Mouse (Mus musculus) left cerebral cortex, adult 18-20 months (tissue): Measurements from ENCODE around the gene Osbpl2. TPM values are rescaled to one million over a fixed set of nuclear protein-coding genes. Genes with fewer than 3 reads are reported as not detected.

ENCODE experiments used
- DNase-seq, 2 experiments: peaks; one replicate each; pipeline ENCODE4 v3.0.0; 2021 to 2022; ENCODE audit warnings: low spot score in 2 of 2, mixed read lengths in 1 of 2
- total RNA-seq, 2 experiments: library from RNA; stranded (reverse); gene quantifications; 2 replicates each; pipeline ENCODE4 v1.2.3; 2021

Osbpl2 gene
- total RNA-seq, 2 experiments from 2014 or later, result 49.1 to 54.1 TPM

DNA sequence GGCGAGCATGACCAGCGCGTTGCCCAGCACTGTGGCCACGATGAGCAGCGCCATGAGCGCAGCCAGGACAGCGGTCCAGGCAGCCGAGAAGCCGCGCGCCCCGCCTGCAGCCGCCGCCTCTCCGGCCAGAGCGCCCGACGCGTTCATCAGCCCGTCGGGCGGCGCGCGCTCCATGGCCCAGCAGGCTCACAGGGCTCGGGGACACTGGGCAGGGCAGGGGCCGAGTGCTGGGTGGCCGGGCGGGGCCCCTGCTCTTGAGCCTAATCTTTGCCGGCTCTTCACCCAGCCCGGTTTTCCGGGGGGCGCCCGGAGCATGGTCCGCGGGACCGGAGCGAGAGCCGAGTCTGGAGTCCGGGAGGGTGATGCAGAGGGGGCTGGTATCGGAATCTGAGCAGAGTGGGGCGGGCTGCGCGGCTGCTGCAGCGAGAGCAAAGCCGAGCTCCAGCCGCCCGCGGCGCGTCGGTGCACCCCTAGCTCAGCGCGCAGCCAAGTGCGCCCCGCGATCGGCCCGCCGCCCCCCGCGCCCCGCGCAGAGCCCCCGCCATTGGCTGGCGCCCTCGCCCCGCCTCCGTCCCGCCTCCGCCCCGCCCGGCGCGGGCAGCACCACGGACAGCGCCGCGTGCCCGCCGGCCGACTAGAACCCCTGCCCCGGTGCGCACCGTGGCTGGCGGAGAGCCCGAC, 15.0 kb upstream of the Osbpl2 start, which contains the start of gene Hrh3:
Gene Hrh3, minus strand, starts transcription at position 511 of the 681 bp plus-strand sequence.
- peak; percentile 64 to 76 for DNase-seq

DNA sequence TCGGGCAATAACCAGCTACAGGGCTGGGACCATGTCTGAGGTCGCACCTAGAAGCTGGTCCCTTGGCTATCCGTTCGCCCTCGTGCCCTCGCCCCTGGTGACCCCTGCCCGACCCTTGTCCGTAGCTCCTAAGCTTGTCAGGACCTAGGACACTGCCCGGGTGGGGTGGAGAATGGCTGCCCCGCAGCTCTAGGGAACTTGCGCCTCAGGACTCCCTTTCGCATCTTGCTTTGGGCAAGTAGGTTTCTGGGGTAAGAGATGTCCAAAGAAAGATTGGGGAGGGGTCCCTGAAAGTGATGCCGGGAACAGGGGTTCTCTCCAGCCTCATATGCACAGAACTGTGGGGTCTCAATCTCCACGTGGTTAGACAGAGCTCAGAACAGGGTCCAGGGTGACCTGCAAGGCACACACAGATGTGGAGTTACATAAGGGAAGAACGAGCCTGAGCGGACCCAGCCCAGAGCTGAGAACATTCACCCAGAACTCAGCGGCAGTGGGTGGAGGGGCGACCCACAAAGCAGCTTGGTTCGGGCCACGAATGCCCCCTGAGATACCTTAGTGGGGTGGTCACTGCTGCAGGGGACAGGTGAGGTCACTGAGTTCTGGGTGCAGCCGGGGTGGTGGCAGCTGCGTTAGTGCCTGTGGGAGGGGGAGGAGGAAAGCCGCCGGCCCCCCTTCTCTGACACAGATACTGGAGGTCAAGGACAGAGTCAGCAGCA, 14.3 kb upstream of the Osbpl2 start:
- no peak for DNase-seq

DNA sequence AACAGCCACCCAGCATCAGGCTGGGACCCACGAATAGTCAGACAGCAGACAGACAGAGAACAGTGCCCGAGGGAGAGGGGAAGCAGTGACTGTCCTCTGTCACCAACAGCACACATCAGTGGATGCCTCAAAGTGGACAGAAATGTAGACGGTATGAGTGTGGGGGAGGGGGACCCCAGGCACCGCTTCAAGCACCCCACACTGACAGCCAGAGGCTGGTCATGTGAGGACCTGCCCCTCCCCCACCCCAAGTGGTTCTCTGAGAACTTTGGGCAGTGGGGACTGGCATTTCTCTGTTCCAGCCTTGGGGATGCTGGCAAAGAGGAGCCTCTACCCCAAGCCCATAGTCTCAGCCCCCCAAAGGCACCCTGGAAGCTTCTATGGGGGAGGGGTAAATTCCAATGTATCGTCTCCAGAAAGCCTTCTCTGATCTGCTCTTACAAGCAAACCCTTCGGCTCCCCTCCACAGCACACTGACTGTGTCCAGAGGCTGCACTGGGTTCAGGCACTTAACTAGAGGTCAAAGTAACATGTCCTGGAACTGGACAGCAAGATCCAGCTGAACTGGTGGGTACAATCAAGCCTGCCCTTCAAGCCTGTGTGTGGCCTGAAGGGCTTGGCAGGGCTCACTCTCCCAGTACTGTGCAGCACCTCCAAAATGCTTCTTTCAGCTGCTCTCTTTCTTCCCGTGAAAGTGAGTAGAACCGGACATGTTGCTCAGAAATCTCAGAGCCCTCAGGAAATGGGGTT, 13.5 kb upstream of the Osbpl2 start:
- no peak for DNase-seq

DNA sequence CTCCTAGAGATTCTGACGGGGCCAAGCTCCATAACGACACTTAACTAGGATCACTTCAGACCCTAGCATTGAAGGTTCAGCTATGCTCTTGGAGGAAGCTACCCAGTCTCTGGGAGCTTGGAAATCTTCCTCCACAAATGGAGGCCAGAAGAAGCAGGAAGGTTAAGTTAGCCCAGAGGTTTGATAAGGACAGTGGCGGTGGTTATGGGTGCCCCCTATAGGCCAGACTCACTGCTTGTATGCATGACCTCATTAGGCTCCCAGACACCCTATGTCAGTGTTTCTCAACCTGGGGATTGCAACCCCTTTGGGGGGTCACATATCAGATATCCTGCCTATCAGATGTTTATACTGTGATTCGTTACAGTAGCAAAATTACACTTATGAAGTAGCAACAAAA, 12.0 kb upstream of the Osbpl2 start:
- no peak for DNase-seq

DNA sequence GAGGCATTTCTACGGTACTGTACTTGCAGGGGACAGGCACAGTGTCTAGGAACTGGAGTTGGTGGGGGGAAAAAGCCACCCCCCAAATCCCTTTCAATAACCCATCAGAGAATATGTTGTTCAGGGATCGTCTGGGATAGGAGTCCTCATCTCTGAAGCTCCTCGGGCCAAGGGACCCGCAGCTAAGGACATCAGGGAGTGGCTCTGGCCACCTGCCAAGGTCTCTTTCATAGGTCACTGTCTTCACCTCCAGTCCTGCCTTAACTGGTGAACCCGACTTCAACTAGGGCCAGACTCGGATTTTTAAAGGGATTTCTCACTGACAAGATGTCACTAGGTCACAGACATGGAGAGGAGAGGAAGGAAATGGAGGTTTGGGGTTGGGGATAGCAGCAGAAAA, 10.8 kb upstream of the Osbpl2 start:
- no peak for DNase-seq

DNA sequence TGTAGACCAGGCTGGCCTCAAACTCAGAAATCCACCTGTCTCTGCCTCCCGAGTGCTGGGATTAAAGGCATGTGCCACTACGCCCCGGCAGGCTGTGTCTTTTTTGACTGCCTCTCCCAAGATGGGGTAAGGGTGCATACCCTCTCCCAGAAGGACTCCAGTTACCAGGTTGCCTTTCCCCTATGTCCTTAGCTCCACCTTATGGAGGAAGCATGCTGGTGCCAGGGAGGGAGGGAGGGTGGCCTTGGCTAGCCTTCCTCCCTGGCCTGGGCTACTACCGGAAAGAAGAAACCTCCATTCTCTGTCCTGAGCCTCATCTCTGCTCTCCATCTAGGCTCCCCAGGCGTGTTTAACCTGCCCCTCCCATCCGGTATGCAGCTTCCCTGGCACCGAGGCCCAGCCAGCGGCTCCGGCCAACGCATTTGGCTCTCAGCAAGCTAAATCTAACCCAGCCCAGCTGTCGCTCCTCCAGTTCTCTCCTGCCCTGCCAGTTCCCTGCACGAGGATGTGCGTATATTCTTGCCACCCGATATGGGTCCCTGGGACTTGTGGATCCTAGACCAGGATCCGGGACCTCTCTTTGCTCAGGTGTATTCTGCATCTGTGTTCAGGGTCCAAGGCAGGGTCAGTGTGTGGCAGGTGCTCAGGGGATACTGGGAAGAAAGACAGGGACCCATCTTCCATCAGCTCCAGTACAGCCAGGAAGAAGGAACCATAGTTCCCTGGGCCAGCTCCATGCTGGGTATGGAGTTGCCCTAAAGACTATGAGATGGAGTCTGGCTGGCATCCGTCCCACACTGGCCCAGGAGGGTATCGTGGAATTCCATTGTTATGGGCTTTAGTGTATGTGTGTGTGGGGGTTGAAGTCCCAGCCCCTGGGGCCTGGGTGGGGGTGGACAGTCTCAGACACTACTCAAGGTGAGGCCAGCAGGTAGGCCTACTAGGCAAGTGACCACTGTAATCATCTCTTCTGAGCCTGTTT, 4.9 kb upstream of the Osbpl2 start:
- peak; percentile 80 to 88 for DNase-seq

DNA sequence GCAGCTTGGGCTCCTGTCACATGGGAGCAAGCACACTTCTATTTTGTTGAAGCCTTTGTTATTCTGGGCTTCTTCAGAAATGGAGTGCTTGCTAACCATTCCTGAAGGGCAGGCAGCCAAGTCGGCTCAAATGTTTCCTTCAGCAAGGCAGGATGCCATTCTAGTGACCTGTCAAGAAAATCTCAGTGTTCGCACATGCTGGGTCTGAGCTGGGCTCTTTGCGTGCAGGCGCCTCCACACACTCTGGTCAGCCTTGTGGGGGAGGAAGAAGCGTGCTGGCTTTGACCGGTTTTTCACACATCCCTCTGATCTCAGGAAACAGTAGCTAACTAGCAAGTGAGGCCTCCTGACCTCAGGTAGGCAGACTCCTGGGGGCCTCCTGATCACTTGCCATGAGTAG, 3.8 kb upstream of the Osbpl2 start:
- peak; percentile 59 to 78 for DNase-seq

DNA sequence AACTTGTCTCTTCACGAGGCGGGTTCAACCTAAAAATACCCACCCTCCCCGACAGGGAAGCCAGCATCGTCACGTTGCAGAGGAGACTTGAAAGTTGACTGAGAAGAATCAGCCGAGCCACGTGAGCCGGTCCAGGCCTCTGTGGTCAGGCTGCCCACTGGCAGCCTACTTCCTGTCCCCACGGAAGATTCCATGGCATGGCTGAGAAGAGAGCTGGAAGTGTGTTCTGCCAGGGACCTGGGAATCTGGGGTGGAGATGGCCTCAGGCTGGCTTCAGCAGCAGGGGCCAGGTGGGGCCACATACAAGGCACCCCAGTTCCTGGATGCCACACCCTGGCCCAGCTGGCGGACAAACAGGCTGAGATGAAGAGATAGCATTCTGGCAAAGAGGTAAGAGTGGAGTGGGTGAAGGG, 3.0 kb upstream of the Osbpl2 start:
- peak; percentile 46 to 69 for DNase-seq

DNA sequence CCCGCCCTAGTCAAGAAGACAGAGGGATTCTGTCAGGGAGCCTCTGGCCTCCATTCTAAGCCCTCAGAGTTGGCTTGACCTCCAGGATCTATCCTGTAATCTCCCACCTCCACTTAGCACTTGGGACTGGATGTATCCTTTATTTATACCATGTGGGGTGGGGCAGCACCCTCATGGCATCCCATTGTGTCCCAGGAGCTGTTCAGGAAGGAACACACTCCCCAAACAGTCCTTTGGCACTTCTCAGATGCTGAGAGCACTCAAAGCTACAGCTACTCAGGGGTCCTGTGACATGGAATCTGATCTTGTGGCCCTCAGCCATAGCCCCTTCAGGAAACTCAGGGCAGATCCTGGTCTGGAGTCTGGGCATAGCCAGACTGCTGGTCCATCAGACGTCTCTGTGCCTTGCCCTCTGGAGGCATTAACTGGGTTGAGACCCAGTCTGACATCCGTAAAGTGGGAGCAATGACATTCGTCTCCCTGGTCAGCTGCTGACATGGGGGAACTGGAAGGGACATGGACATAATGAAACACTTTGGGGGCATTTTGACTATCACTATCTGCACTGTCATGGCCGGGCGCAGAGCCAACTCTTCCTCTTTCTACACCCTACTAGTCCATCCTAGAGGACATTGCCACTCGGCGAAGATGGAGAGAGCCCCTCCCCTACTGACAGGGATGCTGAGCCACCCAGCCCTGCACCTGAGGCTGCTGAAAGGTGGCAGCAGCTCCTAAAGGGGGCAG, 2.2 kb upstream of the Osbpl2 start:
- DNase-seq, result no peak

DNA sequence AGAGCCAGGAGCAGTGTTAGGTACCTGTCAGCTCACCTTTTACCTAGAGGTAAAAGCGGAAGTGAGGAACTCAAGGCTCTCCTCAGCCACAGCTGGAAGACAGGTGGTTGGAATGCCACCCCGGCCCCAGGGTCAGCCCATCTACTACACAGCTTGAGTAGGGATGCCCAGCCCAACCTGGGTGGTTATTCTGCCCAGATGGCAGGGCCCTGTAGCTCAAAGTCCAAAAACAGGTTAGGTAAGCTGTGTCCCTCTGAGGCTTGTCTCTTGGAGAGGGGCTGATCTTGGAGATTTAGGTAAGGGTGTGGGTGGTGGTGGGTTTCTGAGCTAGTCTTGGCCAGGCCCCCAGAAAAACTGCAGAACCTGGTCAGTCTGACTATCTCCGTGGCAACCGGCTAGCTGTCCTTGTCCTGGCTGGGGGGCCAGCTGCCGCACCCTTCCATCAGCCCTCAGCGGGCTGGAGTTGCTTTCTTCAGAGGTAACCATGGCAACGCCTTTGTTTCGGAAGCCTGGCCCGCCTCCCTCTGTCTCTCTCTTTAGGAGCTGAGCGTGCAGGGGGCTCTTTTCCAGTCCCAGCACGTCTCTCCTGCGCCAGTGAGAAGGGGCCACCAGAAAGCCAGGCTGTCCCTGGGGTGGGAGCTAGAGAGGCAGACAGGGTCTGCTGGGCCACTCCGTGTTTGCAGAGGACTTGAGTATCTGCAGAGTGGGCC, 1.5 kb upstream of the Osbpl2 start:
- DNase-seq, result peak; percentile 40 to 70

DNA sequence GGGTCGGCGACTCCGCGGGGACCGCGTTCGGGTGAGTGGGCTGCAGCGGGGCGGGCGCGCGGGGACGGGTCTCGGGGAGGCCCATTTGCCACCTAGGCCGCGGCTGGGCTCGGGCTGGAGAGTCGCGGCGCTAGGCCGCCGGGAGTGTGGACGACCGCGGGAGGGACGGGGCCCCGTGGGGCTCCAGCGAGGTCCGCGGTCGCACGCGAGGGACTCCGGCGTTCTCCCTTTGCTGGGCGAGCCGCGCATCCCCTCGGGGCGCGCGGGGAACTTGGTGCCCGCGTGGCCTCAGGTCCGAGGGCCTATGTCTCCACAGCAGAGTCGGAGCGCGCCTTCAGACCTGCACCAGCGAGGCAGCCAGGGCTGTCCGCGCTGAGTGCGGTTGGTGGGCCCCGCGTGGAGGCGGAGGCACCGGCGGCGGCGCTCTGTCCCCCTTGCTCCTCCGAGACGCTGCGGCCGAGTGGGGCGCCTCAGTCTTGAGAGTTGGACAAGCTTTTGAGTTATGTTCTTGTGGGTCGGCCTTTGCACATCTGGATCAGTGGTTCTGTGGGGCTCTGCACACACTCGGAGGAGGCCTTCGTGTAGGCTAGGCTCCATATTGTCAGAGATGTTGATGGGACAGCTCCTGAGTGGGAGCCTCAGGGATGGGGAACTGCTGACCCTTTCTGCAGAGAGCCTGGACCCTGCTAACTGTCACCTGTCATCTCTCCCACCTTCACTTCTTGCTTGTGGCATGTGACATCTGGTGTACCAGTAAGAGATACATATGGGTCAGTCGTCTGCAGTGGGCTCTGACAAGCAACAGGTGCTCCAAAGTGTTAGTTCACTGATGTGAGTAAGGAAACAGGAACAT, 559 bp downstream of the Osbpl2 start:
- no peak for DNase-seq

DNA sequence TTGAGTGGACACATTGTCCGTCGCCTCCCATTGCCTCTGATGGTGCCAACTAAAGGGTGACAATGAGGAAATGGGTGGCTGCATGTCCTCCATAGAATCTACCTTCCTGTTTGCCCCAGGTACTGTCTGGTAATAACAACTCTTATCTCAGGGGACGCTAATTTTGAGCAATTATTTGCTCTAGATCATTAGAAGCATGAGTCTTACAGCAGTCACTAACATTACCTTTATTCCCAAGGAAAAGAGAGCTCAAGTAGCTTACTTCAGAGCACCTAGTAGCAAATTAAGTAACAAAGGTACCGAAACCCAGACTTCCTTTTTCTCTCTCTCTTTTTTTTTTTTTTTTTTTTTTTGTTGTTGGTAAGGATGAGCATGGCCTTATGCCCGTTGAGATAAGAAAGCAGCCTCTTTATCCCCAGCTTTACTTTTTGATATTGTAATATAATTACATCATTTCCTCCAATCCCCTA, 1.2 kb downstream of the Osbpl2 start:
- no peak for DNase-seq

DNA sequence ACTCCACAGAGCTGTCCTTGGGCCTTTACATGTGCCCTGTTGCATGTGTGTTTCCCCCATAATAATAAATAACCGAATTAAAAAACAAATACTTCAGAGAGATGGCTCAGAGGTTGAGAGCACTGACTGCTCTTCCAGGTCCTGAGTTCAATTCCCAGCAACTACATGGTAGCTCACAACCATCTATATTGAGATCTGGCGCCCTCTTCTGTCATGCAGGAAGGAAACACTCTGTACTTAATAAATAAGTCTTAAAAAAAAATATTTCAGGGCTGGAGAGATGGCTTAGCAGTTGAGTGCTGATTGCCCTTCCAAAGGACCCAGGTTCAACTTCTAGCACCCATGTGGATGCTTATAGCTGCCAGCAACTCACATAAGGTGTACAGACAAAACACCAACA, 5.1 kb downstream of the Osbpl2 start:
- no peak for DNase-seq

DNA sequence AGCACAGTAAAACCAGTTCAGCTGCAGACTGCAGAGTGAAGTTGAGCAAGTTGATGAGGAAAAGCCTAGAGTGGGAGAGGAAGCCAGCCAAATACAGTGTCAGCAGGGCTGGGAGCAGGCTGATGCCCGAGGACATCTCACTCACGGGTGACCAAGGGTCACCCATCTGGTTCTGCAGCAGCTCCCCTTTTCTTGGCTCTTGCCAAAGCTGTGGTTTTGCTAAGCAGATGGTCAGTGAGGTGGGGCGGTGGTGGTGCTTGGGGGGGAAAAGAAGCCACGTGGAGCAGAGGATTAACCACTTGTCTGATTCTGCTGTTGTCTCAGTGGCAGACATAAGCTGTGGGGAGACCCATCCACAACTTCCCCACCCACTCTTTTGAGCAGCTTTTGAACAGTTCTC, 7.1 kb downstream of the Osbpl2 start:
- DNase-seq, result no peak

DNA sequence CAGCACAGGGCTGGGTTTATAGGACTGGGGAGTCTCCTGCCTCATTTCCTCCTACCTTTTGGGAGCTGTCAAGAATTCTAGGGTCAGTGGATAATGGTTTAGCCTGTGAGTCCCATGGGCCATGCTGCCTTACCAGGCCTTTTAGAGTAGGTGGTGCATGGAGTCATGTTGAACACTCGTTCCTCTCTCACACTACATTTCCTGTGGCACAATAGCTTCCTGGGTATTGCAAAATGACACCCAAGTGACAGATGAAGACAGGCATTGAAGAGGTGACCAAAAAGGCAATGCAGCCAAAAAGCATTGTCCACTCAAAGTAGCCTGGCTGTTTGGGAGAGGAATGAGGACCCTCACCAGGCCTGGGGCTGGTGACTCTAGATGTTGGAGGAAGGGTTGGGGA, 8.6 kb downstream of the Osbpl2 start:
- no peak for DNase-seq

DNA sequence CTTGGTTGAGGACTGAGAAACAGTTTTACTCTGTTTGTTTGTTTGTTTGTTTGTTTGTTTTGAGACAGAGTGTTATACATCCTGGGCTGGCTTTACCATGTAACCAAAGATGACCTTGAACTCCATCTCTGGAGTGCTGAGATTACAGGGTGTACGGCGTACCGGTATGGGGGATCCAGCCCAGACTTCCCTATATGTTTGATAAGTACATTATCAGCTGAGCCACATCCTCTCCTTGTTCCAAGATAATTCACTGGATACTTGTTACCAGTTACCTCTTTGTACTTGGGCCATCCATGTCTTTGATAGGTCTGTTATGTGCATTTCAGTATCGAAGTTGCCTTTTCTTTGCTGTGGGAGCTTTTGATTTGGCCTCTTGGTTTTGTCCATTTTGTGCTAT, 14.1 kb downstream of the Osbpl2 start:
- DNase-seq, result no peak

DNA sequence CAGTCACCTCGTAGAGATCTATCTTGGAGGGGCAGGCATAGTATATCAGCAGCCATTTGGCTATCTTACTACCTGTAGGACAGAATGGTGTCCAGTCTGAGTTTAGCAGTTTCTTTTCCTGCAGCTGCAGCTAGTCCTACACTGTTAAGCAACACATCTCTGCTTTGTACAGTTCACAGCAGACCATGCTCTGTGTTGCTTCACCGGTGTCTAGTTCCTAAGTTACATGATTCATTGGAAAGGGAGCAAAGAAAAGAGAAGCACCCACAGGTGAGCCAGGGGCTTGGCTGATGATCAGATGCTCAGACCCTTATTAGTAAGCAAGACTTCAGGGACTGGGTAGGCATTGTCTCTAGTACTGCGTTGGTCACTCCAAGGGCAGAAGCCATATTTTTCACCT, 14.8 kb downstream of the Osbpl2 start:
- no peak for DNase-seq

DNA sequence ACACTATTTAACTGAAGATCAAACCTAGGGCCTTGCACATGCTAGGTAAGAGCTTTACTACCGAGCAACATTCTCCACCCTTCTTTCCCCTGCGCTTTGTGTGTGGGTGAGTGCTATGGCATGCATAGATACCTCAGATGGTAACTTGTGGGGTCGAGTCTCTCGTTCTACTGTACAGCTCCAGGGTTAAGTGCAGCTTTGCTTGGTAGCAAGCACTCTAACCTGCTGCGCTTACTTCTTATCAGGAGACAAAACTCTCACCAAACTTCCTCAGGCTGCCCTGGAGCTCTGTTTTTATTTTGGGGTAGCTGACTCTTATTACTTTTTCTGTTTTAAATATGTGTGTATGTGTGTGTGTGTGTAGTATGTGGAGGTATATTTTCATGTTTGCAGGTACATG, 16.3 kb downstream of the Osbpl2 start:
- DNase-seq, result no peak

DNA sequence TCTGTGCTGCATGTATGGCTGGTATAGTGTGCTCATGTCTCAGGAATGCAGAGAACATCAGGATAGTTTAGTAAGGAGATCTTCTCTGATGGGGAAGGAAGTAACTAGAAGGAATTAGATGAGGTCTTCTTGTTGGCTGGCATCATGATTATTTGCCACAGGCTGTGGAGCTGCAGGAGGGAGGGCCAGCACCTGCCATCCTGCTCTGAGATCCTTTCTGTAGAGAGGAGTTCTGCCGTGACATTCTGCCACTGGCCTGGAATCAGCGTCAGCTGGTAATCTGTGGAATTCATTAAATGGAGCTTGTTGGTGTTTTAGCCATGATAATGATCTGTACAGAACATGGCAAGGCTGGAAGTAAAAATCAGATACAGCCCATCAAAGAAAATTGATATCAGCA, 27.0 kb downstream of the Osbpl2 start:
- no peak for DNase-seq
